Mouse (Mus musculus): ENCODE results near the gene Gon7.

Gon7 gene

DNA sequence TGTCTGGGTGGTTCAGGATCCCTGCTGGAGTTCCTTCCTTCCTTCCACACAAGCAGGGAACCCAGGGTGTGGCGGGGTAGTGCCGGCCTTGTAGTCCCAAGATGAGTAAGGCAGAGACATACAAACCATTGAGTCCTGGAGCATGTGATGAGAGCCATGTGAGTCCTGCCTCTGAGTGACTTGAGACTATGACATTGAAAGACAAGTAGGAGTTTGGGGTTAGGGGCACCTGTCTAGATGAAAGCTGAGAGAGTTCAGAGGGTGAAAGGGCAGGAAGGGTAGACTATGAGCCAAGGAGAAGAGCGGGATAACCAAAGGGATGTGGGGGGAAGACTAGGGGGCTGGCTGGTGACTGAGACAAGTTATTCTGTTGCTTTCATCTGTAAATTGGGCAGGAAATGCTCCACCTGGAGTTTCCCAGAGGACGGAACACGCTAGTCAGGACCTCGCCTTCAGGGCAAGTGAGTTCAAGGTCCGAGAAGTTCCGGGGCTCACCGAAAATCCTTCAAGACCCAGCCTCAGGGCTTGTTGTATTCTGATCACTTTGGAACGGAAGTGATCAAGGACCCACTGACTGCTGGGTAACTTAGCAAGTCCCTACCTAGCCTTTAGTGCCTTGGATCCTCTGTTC lies 50.7 kb downstream of the Gon7 start:
- DNase-seq (ENCODE audit: extremely low spot score, low read depth, low spot score) = no peak

DNA sequence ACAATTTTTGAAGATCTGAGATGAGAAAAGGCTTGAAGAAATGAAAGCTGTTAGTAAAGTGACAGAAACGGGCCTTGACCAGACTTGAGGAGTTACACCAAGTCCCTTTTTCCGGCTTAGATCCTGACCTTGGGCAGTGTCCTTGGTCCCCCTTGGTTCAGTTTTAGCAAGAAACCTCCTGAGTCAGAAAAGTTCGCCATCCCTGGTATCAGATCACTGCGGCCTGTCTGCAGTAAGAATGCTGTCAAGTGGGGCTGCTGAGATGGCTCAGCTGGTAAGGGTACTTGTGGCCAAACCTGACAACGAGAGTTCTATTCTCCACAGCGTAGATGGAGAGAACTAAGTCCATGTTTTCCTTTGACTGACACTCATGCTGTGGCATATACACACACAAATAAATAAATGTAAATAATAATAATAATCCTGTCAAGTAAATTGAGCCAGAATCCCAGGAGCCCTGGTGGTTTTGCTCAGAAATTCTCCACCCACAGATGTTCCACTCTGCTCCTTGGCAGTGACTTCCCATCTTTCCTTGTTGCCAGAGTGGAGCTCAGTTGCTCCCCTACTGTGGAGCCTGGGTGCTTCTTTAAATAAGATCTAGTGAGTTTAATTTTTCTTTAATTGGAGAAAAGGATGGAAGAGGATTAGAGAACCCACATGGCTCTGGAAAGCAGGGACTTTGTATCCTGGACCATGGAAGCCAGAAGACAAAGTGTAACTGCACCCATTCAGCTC lies 51.5 kb downstream of the Gon7 start:
- DNase-seq (ENCODE audit: extremely low spot score, low read depth, low spot score) = no peak

DNA sequence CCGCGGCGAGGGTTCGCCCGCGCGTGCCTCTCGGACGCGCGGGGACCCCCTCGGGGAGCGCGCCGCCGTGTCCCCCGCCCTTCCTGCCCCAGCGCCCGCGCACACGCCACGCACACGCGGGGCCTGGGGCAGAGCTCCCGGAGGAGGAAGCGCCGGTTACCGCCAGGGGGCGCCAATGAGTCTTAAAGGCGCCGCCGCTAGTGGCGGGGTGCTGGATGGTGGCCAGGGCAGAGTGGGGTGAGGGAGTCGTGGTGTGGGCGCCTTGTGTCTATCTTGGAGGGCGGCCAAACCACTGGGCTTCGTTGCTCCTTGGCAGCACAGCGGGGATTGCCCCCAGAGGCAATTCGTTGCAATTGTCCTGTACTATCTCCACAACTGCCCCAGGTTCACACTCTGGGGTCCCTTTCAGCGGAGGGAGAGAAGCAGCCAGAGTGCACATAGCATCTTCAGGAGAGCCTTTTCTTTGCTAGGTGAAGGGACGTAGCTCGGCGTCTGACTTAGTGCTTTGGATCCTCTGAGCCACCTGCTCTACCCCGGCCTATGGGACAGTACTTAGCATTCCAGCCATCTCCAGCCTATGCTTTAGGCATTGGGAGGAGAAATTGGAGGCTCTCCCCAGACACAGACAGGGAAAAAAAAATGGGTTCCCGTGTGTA lies 52.3 kb downstream of the Gon7 start:
- no peak for DNase-seq (ENCODE audit: extremely low spot score, low read depth, low spot score)

DNA sequence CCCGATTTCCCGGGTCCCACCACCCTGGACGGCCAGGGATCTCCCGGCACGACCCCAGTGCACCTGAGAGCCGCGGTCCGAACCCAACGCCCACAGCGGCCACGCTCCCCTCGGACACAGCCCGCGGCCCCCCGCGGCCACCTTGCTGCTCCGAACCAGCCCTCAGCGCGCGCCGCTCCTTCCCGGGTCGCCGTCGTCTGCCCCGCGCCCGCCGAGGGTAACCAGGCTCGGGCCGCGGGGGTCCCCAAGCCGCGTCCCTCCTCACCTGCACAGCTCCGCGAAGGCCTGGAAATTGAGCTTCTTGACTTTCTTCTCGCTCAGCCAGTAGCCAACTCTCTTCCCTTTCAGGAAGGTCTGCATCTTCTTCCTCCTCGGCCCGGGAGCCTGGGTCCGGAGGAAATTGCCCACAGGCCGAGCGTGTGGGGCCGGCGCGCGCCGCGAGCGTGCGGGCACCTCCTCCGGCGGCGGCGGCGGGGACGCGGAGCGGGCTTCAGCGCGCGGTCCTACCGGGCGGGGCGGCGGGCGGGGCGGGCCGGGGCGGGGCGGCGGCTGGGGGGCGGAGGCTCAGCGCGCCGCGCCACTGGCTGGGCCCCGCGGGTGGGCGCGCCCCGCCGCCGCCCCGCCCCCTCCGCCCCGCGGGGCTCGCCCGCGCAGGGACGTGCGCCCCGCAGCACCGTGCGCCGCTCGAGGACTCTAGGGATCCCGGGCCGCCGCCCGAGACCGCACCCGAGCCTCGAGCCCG lies 53.0 kb downstream of the Gon7 start, which contains the start of gene Itpk1:
Itpk1 (minus strand) TSS at position 474 of the 742 bp plus-strand sequence.
- DNase-seq (ENCODE audit: extremely low spot score, low read depth, low spot score) = no peak

DNA sequence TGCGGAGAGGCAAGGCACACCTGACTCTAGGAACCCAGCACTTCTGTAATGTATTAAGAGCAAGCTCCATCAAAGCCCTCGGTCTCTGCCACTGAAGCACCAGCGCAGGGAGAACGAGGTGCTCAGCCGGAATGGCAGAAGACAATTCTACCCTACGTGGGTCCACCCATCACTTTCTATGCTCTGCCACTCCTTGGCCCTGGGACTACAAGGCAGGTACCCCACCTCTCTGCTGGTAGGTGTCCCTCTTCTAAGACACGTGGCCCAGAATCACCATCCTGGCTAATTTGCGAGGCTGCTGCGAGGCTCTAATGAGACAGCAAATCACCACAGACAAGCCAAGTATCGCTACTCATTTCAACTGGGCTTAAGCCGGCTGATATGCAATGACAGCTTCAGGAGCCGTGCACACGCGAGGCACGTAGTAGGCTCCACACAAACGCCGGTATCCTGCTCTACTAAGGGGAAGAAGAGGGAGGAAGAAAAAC lies 53.6 kb downstream of the Gon7 start:
- no peak for DNase-seq (ENCODE audit: extremely low spot score, low read depth, low spot score)

DNA sequence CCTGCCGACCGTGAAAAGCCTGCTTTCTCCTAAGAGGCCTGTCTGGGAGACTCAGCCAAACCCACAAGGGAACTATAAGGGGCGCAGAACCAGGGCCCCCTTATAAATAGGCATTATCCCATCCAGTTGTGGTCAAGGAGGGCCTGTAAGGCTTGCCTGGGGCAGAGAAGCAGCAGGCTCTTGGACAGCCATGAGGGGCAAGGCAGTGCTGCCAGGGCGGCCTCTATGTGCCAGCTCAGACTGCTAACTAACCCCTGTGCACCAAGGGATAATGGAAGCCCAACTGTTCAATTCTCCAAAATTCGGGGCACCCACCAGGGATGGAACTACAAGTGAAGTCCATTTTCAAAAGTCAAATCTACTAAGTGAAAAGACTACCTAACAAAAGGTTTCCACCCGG lies 54.2 kb downstream of the Gon7 start:
- DNase-seq (ENCODE audit: extremely low spot score, low read depth, low spot score) = no peak
